ENCODE assay signal across 20 mouse cellular contexts in genomic region chr2:145397456-145398206, GRCm38 (mm10).
DNase-seq lines count a peak whose midpoint lies in the region; ATAC-seq lines count a peak whose summit lies in the region.
"Had no signal": no experiment of that assay in that cellular context is flagged by ENCODE, and none has a peak within 500 bp of the region (broad histone marks: within the 10 kb centered on the region; RNA-seq: fewer than 3 reads in every experiment).

No protein-coding gene starts in this region.

- H3K4me2 ChIP-seq in heart, embryonic 14.5 days (ENCODE audit: low read length): peak overlapping the region; percentile 18
- H3K4me2 ChIP-seq in neural tube, embryonic 11.5 days (ENCODE audit: low read depth): no peak overlapping the region
- H3K4me2 ChIP-seq: embryonic facial prominence, embryonic 13.5 days; limb, embryonic 15.5 days had no signal

- whole genome bisulfite sequencing in heart, embryonic 14.5 days: 31% methylated on average over 10 of the region's 10 CpGs
- WGBS in neural tube, embryonic 11.5 days: 48% methylated on average over 10 of the region's 10 CpGs

- H3K4me3 ChIP-seq in heart, embryonic 14.5 days (ENCODE audit: control insufficient read depth in 1 of 2, insufficient read depth in 1 of 2, low read depth in 1 of 2, low read length in 2 of 2): no peak overlapping the region
- H3K4me3 ChIP-seq in neural tube, embryonic 11.5 days (ENCODE audit: low read depth, low read length): no peak overlapping the region
- H3K4me3 ChIP-seq: embryonic facial prominence, embryonic 13.5 days; limb, embryonic 15.5 days had no signal

- H3K36me3 ChIP-seq in heart, embryonic 14.5 days (ENCODE audit: control insufficient read depth, insufficient read depth, low read length): no peaks in the 10 kb centered on the region
- no peaks in the 10 kb centered on the region for H3K36me3 ChIP-seq in neural tube, embryonic 11.5 days (ENCODE audit: control insufficient read depth, insufficient read depth, low read length)
- H3K36me3 ChIP-seq: embryonic facial prominence, embryonic 13.5 days; limb, embryonic 15.5 days had no signal

- H3K4me1 ChIP-seq in heart, embryonic 14.5 days (ENCODE audit: control insufficient read depth in 2 of 2, insufficient read depth in 2 of 2, low read length in 2 of 2): peaks cover 15 to 24% of the 10 kb centered on the region in 2 experiments
- 0 out of 2 replicates have a peak, but pooled peaks cover 9% of the 10 kb centered on the region for H3K4me1 ChIP-seq in neural tube, embryonic 11.5 days (ENCODE audit: control insufficient read depth, insufficient read depth, low read length)

- DNase-seq in embryo, embryonic 10.5 days (ENCODE audit: low spot score): peak; percentile 25
- no peak for DNase-seq in embryo, embryonic 10 days (ENCODE audit: low spot score)
- DNase-seq in heart, postnatal 4 days: no peak
- peak; percentile 12 for DNase-seq in neural tube, embryonic 11.5 days (ENCODE audit: low spot score)
- DNase-seq in neural tube, embryonic 10.5 days (ENCODE audit: extremely low spot score, low spot score): no peak
- DNase-seq in retina, postnatal 1 day: peak; percentile 43
- DNase-seq in Muller cell, postnatal 12 days (ENCODE audit: inconsistent ontology term): no peak
- DNase-seq: adrenal gland, postnatal 14 days; cerebellum, postnatal 14 days; gastrocnemius, postnatal 14 days; kidney, adult 2 months; kidney, postnatal 25 days; layer of hippocampus, adult 9-11 months; liver, postnatal 0 days; lung, postnatal 4 days; right cerebral cortex, postnatal 25 days had no signal

- H3K9ac ChIP-seq in heart, embryonic 14.5 days (ENCODE audit: low read length): no peak overlapping the region
- H3K9ac ChIP-seq in neural tube, embryonic 11.5 days (ENCODE audit: low read length): no peak overlapping the region
- H3K9ac ChIP-seq: embryonic facial prominence, embryonic 13.5 days; limb, embryonic 15.5 days; liver, postnatal 0 days had no signal

- ATAC-seq in heart, embryonic 14.5 days (ENCODE audit: insufficient number of reproducible peaks, insufficient read depth, low FRiP score, low read depth): no peak
- ATAC-seq in neural tube, embryonic 11.5 days (ENCODE audit: insufficient read depth, low FRiP score, low TSS enrichment): no peak
- ATAC-seq: liver, postnatal 0 days had no signal

- peak overlapping the region; percentile 60 to 76 for H3K27ac ChIP-seq in heart, embryonic 14.5 days (replicated peaks in 1 of 2; ENCODE audit: control insufficient read depth in 1 of 2, insufficient read depth in 1 of 2, low read depth in 2 of 2, low read length in 2 of 2)
- 0 out of 2 replicates have a peak overlapping the region, but pooled peaks have one; percentile 27 for H3K27ac ChIP-seq in neural tube, embryonic 11.5 days (ENCODE audit: low read depth, low read length)
- H3K27ac ChIP-seq: embryonic facial prominence, embryonic 13.5 days; limb, embryonic 15.5 days had no signal

- H3K27me3 ChIP-seq in heart, embryonic 14.5 days (ENCODE audit: control insufficient read depth, insufficient read depth, low read length): no peaks in the 10 kb centered on the region
- no peaks in the 10 kb centered on the region for H3K27me3 ChIP-seq in neural tube, embryonic 11.5 days (ENCODE audit: control insufficient read depth, insufficient read depth, low read length)
- H3K27me3 ChIP-seq: CH12.LX; embryonic facial prominence, embryonic 13.5 days; limb, embryonic 15.5 days had no signal

- H3K9me3 ChIP-seq in heart, embryonic 14.5 days (ENCODE audit: control insufficient read depth, low read length): no peaks in the 10 kb centered on the region
- no peaks in the 10 kb centered on the region for H3K9me3 ChIP-seq in neural tube, embryonic 11.5 days (ENCODE audit: control insufficient read depth, low read length)
- H3K9me3 ChIP-seq: embryonic facial prominence, embryonic 13.5 days; limb, embryonic 15.5 days had no signal

Comparison
In these comparisons a context has a peak if more than half of its experiments do, and no peak if none do; other contexts are left out.
1. DNase-seq: peak in embryo, embryonic 10.5 days (single experiment), neural tube, embryonic 11.5 days (single experiment) and retina, postnatal 1 day (single experiment); none in embryo, embryonic 10 days (single experiment), heart, postnatal 4 days (single experiment), neural tube, embryonic 10.5 days (single experiment) and Muller cell, postnatal 12 days (single experiment).